Mouse (Mus musculus): Measurements from ENCODE around the gene Snrnp27. TPM values are rescaled to one million over a fixed set of nuclear protein-coding genes. Genes with fewer than 3 reads are reported as not detected.

Gene Snrnp27
- total and polyA plus RNA-seq, 3 experiments = 84.4 to 193 (median 87.0) TPM

- TF ChIP-seq GATA1 (IDR thresholded peaks at IDR 0.05; ENCODE audit: borderline replicate concordance, low read length) (no peak), CTCF (IDR thresholded peaks at IDR 0.05; ENCODE audit: low read depth, low read length) (no peak), GATA2 (IDR thresholded peaks at IDR 0.05; ENCODE audit: borderline replicate concordance, low read depth, low read length) (no peak)
- Histone ChIP-seq H3K36me3 (replicated peaks) (peaks cover 6% of the 10 kb centered on the region), H3K4me1 (ENCODE audit: insufficient read depth, low read depth, low read length) (peaks cover 70% of the 10 kb centered on the region), H3K27me3 (ENCODE audit: insufficient read depth, low read length) (no peaks in the 10 kb centered on the region), H3K4me3 (ENCODE audit: low read depth, low read length) (no peak overlapping the region; the same call in 1 of the 2 replicates), H3K9me3 (replicated peaks) (no peaks in the 10 kb centered on the region)
- ATAC-seq (ENCODE audit: extremely low read depth, insufficient number of reproducible peaks, low FRiP score, poor library complexity, severe bottlenecking) (no peak), DNase-seq (ENCODE audit: low spot score) (no peak)
These were observed 42.6 kb downstream of the Snrnp27 start for GRCm38 (mm10) chr6:86641716-86642115.

- TF ChIP-seq POLR2AphosphoS5 (IDR thresholded peaks at IDR 0.05; ENCODE audit: insufficient replicate concordance, low read depth, low read length) = no peak
- TF ChIP-seq GATA2 (IDR thresholded peaks at IDR 0.05; ENCODE audit: borderline replicate concordance, low read depth, low read length) = no peak
- no peak for TF ChIP-seq TAL1 (conservative IDR thresholded peaks at IDR 0.05; ENCODE audit: low read depth, low read length)
- TF ChIP-seq GATA1 (IDR thresholded peaks at IDR 0.05; ENCODE audit: borderline replicate concordance, low read length) = no peak
- TF ChIP-seq CTCF (IDR thresholded peaks at IDR 0.05; ENCODE audit: low read depth, low read length) = no peak
- Histone ChIP-seq H3K9me3 (replicated peaks) (no peaks in the 10 kb centered on the region), H3K4me1 (ENCODE audit: insufficient read depth, low read depth, low read length) (peaks cover 75% of the 10 kb centered on the region), H3K27me3 (ENCODE audit: insufficient read depth, low read length) (no peaks in the 10 kb centered on the region), H3K36me3 (replicated peaks) (peaks cover 2% of the 10 kb centered on the region), H3K4me3 (ENCODE audit: low read depth, low read length) (no peak overlapping the region)
- DNase-seq (ENCODE audit: low spot score) (no peak), ATAC-seq (ENCODE audit: extremely low read depth, insufficient number of reproducible peaks, low FRiP score, poor library complexity, severe bottlenecking) (no peak)
These were observed 43.5 kb downstream of the Snrnp27 start for GRCm38 (mm10) chr6:86640776-86641175.

- ATAC-seq (ENCODE audit: extremely low read depth, insufficient number of reproducible peaks, low FRiP score, poor library complexity, severe bottlenecking) = no peak
- DNase-seq (ENCODE audit: low spot score) = no peak
- Histone ChIP-seq H3K4me3 (ENCODE audit: low read depth, low read length) (no peak overlapping the region), H3K36me3 (replicated peaks) (no peaks in the 10 kb centered on the region), H3K4me1 (ENCODE audit: insufficient read depth, low read depth, low read length) (peaks cover 74% of the 10 kb centered on the region), H3K27me3 (ENCODE audit: insufficient read depth, low read length) (no peaks in the 10 kb centered on the region), H3K9me3 (replicated peaks) (no peaks in the 10 kb centered on the region)
- TF ChIP-seq POLR2AphosphoS5 (IDR thresholded peaks at IDR 0.05; ENCODE audit: insufficient replicate concordance, low read depth, low read length) (no peak), GATA2 (IDR thresholded peaks at IDR 0.05; ENCODE audit: borderline replicate concordance, low read depth, low read length) (no peak), GATA1 (IDR thresholded peaks at IDR 0.05; ENCODE audit: borderline replicate concordance, low read length) (no peak), TAL1 (conservative IDR thresholded peaks at IDR 0.05; ENCODE audit: low read depth, low read length) (no peak), CTCF (IDR thresholded peaks at IDR 0.05; ENCODE audit: low read depth, low read length) (no peak)
These were observed 44.2 kb downstream of the Snrnp27 start for GRCm38 (mm10) chr6:86640161-86640560.

DNA sequence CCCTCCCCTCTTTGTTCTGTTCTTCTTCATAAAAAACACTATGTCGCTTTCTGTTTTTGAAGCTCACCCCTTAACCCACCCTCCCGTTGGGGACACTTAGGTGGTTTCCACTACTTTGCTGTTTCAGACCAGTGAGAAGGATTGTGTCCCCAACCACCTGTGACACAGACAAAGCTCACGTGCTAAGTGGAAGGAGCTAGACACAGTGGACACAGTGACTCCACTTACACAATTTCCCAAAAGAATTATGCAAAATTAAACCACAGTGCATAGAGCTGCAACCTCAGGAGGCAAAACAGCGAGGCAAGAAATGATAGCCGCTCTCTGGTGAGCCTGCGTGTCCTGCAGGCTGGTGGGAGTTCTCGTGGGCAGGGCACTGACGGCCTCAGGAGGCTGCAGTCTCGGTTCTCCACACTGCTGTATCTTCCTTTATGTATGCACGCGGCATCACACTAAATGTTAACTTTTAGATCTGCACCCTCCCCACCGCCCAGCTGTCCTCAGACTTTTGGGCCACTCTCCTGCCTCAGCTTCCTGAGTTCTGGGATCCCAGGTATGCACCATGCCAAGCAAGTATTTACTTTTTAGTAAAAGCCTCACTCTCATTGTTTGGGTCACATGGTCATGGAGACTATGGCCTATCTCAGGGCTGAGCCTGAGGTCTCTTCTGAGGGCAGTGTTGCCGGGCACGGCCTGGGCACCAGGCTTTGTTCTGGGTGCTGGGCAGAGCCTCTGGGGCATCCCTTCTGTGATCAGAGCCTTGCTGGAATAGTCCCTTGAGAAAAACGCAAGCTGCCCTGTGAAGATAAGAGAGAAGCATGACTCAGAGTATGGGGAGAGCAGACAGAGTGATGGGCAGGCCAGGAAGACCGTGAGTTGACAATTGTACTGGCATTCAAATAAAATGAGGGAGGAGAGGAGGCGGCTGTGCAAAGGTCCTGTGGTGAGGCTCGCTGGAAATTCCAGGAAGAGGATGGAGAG is 44.9 kb downstream of the Snrnp27 start:
- H3K4me3 ChIP-seq (ENCODE audit: low read depth, low read length) = no peak overlapping the region; the same call in 1 of the 2 replicates

GRCm38 (mm10) chr6:86638434-86638833 is 45.9 kb downstream of the Snrnp27 start:
- H3K36me3 ChIP-seq (replicated peaks) = no peaks in the 10 kb centered on the region
- DNase-seq (ENCODE audit: low spot score) (no peak), ATAC-seq (ENCODE audit: extremely low read depth, insufficient number of reproducible peaks, low FRiP score, poor library complexity, severe bottlenecking) (no peak)
- H3K4me3 ChIP-seq (ENCODE audit: low read depth, low read length) = no peak overlapping the region
- no peaks in the 10 kb centered on the region for H3K9me3 ChIP-seq (replicated peaks)
- no peaks in the 10 kb centered on the region for H3K27me3 ChIP-seq (ENCODE audit: insufficient read depth, low read length)
- H3K4me1 ChIP-seq (ENCODE audit: insufficient read depth, low read depth, low read length) = peaks cover 62% of the 10 kb centered on the region
- TF ChIP-seq CTCF (IDR thresholded peaks at IDR 0.05; ENCODE audit: low read depth, low read length) (no peak), GATA1 (IDR thresholded peaks at IDR 0.05; ENCODE audit: borderline replicate concordance, low read length) (no peak), POLR2AphosphoS5 (IDR thresholded peaks at IDR 0.05; ENCODE audit: insufficient replicate concordance, low read depth, low read length) (no peak), TAL1 (conservative IDR thresholded peaks at IDR 0.05; ENCODE audit: low read depth, low read length) (no peak), GATA2 (IDR thresholded peaks at IDR 0.05; ENCODE audit: borderline replicate concordance, low read depth, low read length) (no peak)

More for the DNA sequence above, 44.9 kb downstream of the Snrnp27 start:
- DNase-seq (ENCODE audit: low spot score) (peak; percentile 64), ATAC-seq (ENCODE audit: extremely low read depth, insufficient number of reproducible peaks, low FRiP score, poor library complexity, severe bottlenecking) (peak; percentile 79)
- H3K27me3 ChIP-seq (ENCODE audit: insufficient read depth, low read length) = no peaks in the 10 kb centered on the region
- H3K36me3 ChIP-seq (replicated peaks) = no peaks in the 10 kb centered on the region
- no peaks in the 10 kb centered on the region for H3K9me3 ChIP-seq (replicated peaks)
- no peak for TF ChIP-seq GATA1 (IDR thresholded peaks at IDR 0.05; ENCODE audit: borderline replicate concordance, low read length)
- TF ChIP-seq TAL1 (conservative IDR thresholded peaks at IDR 0.05; ENCODE audit: low read depth, low read length) = peak; percentile 78
- no peak for TF ChIP-seq GATA2 (IDR thresholded peaks at IDR 0.05; ENCODE audit: borderline replicate concordance, low read depth, low read length)
- TF ChIP-seq CTCF (IDR thresholded peaks at IDR 0.05; ENCODE audit: low read depth, low read length) = no peak
- peaks cover 69% of the 10 kb centered on the region for H3K4me1 ChIP-seq (ENCODE audit: insufficient read depth, low read depth, low read length)

DNA sequence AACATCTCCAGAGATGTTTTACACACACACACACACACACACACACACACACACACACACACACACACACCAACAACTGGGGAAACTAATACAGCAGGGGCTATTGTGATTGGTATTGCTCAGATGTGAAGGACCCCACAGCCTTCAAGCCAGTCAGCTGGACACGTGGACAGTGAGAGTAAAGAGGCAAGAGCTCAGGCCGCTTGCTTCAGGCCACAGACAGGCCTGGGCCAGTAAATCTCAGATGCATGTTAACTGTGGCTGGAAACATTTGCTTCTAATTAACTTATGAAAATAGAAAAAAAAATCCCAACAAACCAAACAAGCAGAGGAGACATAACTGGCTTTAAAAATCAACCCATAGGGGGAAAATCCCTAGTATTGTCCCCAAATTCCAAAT is 46.5 kb downstream of the Snrnp27 start:
- Histone ChIP-seq H3K27me3 (ENCODE audit: insufficient read depth, low read length) (no peaks in the 10 kb centered on the region), H3K4me3 (ENCODE audit: low read depth, low read length) (no peak overlapping the region), H3K4me1 (ENCODE audit: insufficient read depth, low read depth, low read length) (peaks cover 62% of the 10 kb centered on the region), H3K36me3 (replicated peaks) (no peaks in the 10 kb centered on the region), H3K9me3 (replicated peaks) (no peaks in the 10 kb centered on the region)
- TF ChIP-seq GATA1 (IDR thresholded peaks at IDR 0.05; ENCODE audit: borderline replicate concordance, low read length) = no peak
- no peak for TF ChIP-seq TAL1 (conservative IDR thresholded peaks at IDR 0.05; ENCODE audit: low read depth, low read length)
- no peak for TF ChIP-seq POLR2AphosphoS5 (IDR thresholded peaks at IDR 0.05; ENCODE audit: insufficient replicate concordance, low read depth, low read length)
- no peak for TF ChIP-seq GATA2 (IDR thresholded peaks at IDR 0.05; ENCODE audit: borderline replicate concordance, low read depth, low read length)
- TF ChIP-seq CTCF (IDR thresholded peaks at IDR 0.05; ENCODE audit: low read depth, low read length) = no peak
- DNase-seq (ENCODE audit: low spot score) (no peak), ATAC-seq (ENCODE audit: extremely low read depth, insufficient number of reproducible peaks, low FRiP score, poor library complexity, severe bottlenecking) (no peak)

All from G1E (cell line).